Mouse (Mus musculus) gastrocnemius, adult 18-20 months (tissue): ENCODE results near the gene Gba2. TPM values are rescaled to one million over a fixed set of nuclear protein-coding genes. Genes with fewer than 3 reads are reported as not detected.
"Not testable (repeated sequence)": the region's sequence is repeated elsewhere in the genome, so short reads cannot be mapped to it uniquely, and the experiment has no call there.

Experiments used
- DNase-seq: peaks from one replicate; pipeline ENCODE4 v3.0.0; 2021; ENCODE audit warnings: low spot score
- total RNA-seq, 2 experiments: library from RNA; stranded (reverse); gene quantifications; 2 replicates each; pipeline ENCODE4 v1.2.3; 2021

Gene Gba2
- total RNA-seq, 2 experiments from 2014 or later, result 4.3 to 4.6 TPM

DNA sequence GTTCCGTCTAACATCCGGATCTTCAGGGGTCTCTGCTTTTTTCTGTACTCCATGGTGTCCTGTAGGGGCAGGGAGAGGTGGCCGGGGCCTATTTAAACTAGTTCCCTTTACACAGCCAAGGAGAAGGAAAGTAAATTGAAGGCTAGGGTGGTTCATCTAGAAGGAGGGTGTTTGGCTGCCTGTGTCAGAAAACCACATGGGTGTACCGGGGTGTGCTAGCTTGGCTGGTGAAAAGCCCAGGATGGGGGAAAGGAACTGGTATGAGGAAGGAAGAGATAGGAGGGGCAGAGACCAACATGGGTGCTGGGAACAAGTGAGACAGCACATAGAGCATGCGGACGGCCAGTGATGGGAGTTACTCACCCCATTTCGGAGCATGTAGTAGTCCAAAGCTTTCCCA lies 22.7 kb downstream of the Gba2 start:
- DNase-seq, result no peak

DNA sequence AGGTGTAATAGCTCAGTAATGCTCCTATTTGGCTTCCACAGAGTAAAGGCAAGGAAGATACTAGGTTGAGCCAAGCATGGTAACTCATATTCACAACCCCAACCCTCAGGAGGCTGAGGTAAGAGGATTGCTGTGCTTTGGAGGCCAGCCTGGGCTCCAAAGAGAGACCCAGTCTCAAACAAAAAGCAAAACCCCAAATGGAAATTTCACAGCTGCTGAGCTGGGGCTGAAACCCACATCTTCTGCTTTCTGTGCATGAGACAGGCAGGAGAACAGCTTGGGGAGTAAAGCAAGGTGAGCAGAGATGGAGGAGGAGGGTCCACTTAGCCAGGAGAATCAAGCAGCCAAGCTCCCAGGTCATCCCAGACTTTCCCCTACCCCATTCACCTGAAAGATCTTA lies 24.8 kb downstream of the Gba2 start:
- no peak for DNase-seq

DNA sequence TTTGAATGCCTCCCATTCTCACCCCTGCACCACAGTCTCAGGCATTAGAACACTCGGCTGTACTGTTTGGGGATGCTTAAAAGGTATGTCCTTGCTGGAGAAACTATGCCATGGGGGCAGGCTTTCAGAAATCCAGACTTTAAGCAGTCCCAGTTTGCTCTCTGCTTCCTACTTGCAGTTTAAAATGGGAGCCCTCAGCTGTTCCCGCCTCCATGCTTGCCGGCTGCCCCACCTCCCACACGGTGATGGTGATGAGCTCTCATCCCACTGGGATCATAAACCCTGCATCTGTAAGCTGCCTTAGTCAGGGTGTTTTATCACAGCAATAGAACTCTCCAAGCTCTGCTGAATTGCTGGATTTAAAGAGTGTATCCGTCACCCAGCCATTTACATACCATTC lies 26.2 kb downstream of the Gba2 start:
- no peak for DNase-seq

GRCm38 (mm10) chr4:43551854-43552253 lies 26.8 kb downstream of the Gba2 start:
- not testable (repeated sequence) for DNase-seq

DNA sequence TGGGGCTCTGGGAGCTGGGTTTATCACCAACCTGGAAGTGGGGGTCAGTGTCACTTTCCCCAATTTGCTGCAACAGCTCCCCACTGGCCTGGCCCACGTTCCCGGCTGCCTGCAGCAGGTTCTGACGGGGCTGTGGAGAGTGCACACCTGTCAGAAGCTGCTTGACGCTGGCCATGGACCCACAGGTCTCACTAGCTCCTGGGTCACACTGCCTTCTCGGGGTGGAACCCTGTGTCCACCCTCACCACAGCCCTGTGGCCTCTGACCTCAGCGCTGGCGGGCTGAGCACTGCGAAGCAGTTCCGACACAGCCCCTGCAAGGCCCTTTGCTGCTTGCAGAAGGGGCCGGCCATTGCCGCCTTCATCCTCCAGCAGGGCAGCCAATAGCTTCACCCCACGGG lies 29.6 kb downstream of the Gba2 start:
- no peak for DNase-seq

DNA sequence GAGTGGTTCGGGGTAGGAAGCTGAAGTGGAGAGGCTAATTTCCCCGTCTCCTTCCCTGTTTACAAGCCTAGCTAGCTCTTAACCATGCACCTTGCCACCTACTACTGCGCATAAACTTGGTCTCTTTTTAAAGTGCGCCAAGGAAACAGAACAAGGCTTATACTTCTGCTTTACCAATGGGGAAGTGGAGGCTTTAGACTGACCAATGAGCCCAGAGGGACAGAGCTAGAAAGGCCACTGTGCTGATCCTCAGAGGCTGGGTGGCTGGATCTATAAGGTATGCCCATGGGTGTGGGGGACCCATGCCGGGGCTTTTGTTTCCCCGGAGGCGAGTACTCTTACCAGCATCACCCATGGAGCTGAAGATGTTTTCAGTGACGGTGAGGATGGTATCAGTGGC lies 31.5 kb downstream of the Gba2 start:
- no peak for DNase-seq

DNA sequence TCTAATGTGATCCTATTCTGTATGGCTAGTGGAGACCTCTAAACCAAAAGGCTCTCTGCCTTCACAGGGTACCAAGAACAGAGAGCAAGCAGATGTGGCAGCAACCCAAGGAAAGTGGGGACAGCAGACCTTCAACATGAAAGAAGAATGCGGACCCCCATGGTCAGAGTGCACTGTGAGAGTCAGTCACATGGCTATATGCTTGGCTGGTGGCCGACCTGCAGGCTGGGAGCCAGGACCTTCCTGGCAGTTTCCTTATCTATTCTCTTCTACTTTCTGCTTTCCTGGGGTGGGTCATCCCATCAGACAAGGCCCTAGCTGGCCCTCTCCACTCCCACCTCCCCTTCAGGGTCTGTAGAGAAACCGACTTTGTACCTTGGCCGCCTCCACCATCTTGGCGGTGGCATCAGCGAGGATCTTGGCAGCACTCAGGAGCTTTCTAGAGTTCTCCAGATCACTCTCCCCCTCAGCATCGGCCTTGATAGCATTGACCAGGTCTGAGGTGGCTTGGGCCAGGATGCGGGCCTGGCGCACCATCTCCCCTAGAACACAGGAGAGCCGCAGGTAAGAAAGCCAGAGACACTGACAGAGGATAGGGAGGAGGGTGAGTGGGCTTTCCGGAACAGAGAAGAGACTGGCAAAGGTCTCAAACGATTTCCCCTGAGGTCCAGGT lies 32.2 kb downstream of the Gba2 start:
- DNase-seq, result no peak

DNA sequence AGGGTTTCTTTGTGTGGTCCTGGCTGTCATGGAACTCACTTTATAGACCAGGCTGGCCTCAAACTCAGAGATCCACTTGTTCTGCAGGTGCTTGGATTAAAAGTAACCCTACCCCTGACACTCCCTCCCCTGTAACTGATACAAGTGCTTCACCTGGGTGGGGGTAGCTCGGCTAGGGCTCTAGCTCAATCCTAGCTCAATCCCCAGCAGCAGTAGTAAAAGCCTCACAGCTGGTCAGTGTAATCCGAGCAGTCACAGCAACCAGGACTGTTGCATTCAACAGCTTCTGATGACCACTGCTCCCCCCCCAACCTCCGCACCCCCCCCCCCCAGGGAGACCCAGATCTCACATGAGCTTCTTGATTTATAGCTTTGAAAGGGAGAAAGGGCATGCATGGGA lies 36.6 kb downstream of the Gba2 start:
- no peak for DNase-seq

DNA sequence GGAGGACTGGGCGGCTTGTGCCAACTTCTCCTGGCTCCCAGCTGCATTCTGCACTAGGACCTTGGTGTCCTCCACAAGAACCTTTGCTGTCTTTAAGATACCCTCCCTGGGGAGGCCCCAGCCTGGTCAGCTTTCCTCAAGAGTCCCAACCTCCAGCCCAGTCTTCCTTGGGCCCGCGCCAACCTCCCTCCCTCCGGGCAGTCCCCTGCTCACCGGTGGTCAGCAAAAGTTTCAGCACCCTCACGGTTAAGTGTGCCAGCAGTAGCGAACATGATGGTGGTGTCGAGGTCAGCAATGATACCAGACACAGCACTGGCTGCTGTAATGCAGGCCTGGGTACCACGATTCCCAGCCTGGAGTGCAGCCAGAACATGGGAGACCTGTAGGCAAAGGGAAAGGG lies 42.6 kb downstream of the Gba2 start:
- DNase-seq, result no peak

DNA sequence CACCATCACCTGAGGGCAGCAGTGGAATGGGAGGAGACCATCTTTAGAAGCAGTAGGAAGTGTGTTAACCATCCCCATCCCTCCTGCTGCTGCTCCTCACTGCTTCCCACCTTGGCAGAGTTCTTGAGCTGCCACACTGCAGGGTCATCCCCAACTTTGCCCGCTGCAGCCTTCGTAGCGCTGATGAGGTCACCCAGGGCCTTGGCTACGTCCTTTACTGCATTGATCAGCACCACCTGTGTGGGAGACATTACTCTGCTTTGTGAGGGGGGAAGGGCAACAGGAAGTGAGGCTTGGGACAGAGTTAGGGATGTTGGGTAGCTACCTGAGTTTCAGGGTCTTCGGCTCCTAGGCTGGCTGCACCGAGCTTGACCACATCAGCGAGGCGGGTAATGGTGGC lies 43.0 kb downstream of the Gba2 start:
- no peak for DNase-seq

GRCm38 (mm10) chr4:43533270-43533669 lies 45.4 kb downstream of the Gba2 start:
- no peak for DNase-seq

GRCm38 (mm10) chr4:43530581-43530980 lies 48.1 kb downstream of the Gba2 start:
- peak; percentile 78 for DNase-seq

GRCm38 (mm10) chr4:43530081-43530501 lies 48.6 kb downstream of the Gba2 start:
- peak; percentile 45 for DNase-seq

GRCm38 (mm10) chr4:43528487-43528886 lies 50.2 kb downstream of the Gba2 start:
- no peak for DNase-seq

DNA sequence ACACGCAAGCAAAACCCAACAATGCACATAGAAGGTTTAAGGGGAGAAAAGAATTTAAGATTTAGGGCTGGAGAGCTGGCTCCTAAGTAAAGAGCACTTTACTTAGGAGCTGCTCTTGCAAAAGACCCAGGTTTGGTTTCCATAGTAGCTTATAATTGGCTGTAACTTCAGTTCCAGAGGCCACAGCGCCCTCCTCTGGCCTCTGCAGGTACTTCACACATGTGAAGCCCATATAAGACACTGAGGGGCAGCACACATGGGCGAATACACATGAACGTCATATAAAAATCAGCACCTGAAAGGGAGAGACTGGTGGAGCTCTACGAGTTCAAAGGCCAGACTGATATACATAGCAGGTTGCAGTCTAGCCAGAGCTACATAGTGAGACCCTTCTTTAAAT lies 50.8 kb downstream of the Gba2 start:
- no peak for DNase-seq

GRCm38 (mm10) chr4:43519956-43520355 lies 58.7 kb downstream of the Gba2 start:
- peak; percentile 93 for DNase-seq

DNA sequence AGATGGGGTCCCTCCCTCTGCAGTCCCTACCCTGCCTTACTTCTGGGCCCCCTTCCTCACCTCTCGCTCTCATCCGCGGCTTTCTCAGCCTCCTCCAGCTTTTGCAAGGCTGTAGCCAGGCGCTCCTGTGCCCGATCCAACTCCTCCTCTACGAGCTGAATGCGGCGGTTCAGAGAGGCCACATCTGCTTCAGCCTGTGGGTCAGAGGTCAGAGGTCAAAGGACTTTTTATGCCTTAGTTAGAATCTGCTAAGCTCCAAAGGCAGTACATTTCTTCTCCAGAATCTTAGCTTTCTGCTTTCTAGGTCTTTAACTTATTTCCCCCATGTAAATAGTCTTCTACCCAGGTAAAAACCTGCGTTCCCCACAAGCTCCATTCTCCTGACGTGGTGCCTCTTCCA lies 59.1 kb downstream of the Gba2 start:
- DNase-seq, result no peak

Other genes with a start within 250 kb of the Gba2 start
- 10 to 100 TPM; 28.5 to 36.3 TPM for gene Rusc2, start 196.9 kb downstream of the Gba2 start, total RNA-seq
- gene Fam166b, start 149.7 kb downstream of the Gba2 start, total RNA-seq, result not detected
- gene Tesk1, start 136.9 kb downstream of the Gba2 start, total RNA-seq, result 10 to 100 TPM; 56.2 to 60.8 TPM
- under 1 TPM in 1 of 2 experiments, not detected in 1; 0.21 TPM for gene Cd72, start 124.2 kb downstream of the Gba2 start, total RNA-seq
- not detected for gene Sit1, start 95.1 kb downstream of the Gba2 start, total RNA-seq
- gene Ccdc107, start 86.0 kb downstream of the Gba2 start, total RNA-seq, result 10 to 100 TPM; 21.9 to 26.8 TPM
- gene Arhgef39, start 79.2 kb downstream of the Gba2 start, total RNA-seq, result not detected
- 1 to 10 TPM; 1.4 to 2.6 TPM for gene Car9, start 71.9 kb downstream of the Gba2 start, total RNA-seq
- gene Tpm2, start 55.1 kb downstream of the Gba2 start, total RNA-seq, result 1,000 to 10,000 TPM; 6,886 to 8,782 TPM
- gene Creb3, start 16.5 kb downstream of the Gba2 start, total RNA-seq, result 10 to 100 TPM; 29.9 to 41.5 TPM
- gene Tln1, start 16.2 kb downstream of the Gba2 start, total RNA-seq, result 10 to 100 TPM; 50.6 to 64.8 TPM
- 10 to 100 TPM; 19.9 to 20.7 TPM for gene Rgp1, start 158 bp downstream of the Gba2 start, total RNA-seq
- gene Msmp, start 5.6 kb upstream of the Gba2 start, total RNA-seq, result under 1 TPM in 1 of 2 experiments, not detected in 1; 0.55 TPM
- 10 to 100 TPM; 35.2 to 38.7 TPM for gene Npr2, start 53.1 kb upstream of the Gba2 start, total RNA-seq
- not detected for gene Spag8, start 74.7 kb upstream of the Gba2 start, total RNA-seq
- 10 to 100 TPM; 37.4 to 44.9 TPM for gene Hint2, start 77.6 kb upstream of the Gba2 start, total RNA-seq
- gene Tmem8b, start 90.1 kb upstream of the Gba2 start, total RNA-seq, result 10 to 100 TPM; 10.9 to 12.7 TPM
- under 1 TPM; 0.09 to 0.16 TPM for gene Fam221b, start 90.3 kb upstream of the Gba2 start, total RNA-seq
- gene Olfr70, start 121.9 kb upstream of the Gba2 start, total RNA-seq, result not detected
- gene Olfr71, start 131.4 kb upstream of the Gba2 start, total RNA-seq, result not detected
- gene Hrct1, start 148.3 kb upstream of the Gba2 start, total RNA-seq, result 1 to 10 TPM; 1.7 to 2.5 TPM
- 1 to 10 TPM; 1.1 to 1.3 TPM for gene Spaar, start 151.2 kb upstream of the Gba2 start, total RNA-seq
- not detected for gene Olfr159, start 192.1 kb upstream of the Gba2 start, total RNA-seq
- gene Olfr156, start 245.0 kb upstream of the Gba2 start, total RNA-seq, result not detected